Mouse (Mus musculus) olfactory bulb, adult 2 months (tissue): Measurements from ENCODE around the gene Zglp1.

Experiments used
- CTCF ChIP-seq: fragments of 200-500 bp; IDR thresholded peaks from 2 replicates; pipeline ENCODE4 v1.5.1; 2012; ENCODE audit warnings: low read depth, mild to moderate bottlenecking, low read length, moderate library complexity; ENCODE audit not compliant: insufficient read depth
- POLR2A ChIP-seq: fragments of 200-500 bp; IDR thresholded peaks from 2 replicates; pipeline ENCODE4 v1.6.1; 2012; ENCODE audit warnings: mild to moderate bottlenecking, low read depth, low read length, moderate library complexity; ENCODE audit not compliant: insufficient read depth

DNA sequence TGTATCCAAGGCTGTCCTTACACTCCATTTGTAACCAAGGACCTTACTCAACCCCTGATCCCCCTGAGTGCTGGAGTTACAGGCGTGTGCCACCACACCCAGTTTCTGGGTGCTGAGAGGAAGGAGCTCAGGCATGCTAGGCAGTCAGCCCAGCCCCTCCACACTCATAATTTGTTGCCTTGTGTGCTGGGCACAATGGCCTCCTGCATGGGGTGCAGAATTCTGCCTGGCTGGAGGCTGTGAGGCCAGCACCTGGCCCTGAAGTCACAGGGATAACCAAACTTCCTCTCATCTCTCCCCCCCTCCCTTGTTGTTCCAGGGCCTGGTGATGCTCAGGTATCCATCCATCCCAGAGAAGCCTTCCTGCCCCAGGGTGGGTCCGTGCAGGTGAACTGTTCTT, 48.3 kb downstream of the Zglp1 start:
- TF ChIP-seq POLR2A (no peak), CTCF (no peak)
